Mouse (Mus musculus): ENCODE measurements around the gene H2-DMb2. TPM values are rescaled to one million over a fixed set of nuclear protein-coding genes. Genes with fewer than 3 reads are reported as not detected.
A peak's percentile ranks its signal among the peaks of the same experiment; 100 is the strongest.

Gene H2-DMb2
- polyA plus RNA-seq, 1 experiment = not detected

DNA sequence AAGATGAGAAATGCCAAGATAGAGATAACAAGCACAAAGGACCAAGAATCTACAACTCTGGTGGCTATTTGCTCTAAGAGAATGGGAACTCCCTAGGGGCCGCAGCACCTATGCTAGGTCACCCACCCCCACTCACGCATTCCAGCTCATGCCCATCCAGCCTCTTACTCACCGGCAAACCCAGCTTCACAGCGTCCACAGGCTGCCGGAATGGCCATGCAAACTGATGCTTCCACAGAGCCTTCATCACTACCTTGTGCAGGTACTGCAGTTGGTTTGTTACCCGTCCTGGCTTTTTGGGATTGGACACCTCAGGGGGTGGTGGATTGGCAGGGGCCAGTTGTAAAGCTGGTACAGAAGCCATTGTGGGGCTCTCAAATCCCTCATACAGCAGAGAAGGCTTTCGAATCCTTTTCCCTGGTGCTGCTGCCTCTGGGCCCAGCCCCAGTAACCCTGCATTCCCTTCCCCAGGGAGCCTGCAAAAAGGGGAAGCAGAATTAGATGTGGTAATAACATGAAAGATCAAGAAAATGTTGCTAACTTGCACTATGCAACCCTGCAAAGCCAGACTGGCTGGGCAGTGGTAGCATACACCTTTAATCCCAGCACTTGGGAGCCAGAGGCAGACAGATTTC lies 26.3 kb upstream of the H2-DMb2 start:
- WGBS = 5% methylated on average over 7 of the region's 7 CpGs
- H3K27ac ChIP-seq (ENCODE audit: insufficient read depth, low read depth, low read length) = no peak overlapping the region
- peak overlapping the region; percentile 47 for H3K4me3 ChIP-seq (ENCODE audit: insufficient read depth, low read depth, low read length)
- peaks cover 8% of the 10 kb centered on the region for H3K4me1 ChIP-seq (ENCODE audit: control insufficient read depth, insufficient read depth, low read length)
- TF ChIP-seq CTCF (IDR thresholded peaks at IDR 0.05; ENCODE audit: insufficient read depth, low read depth, low read length) (no peak), POLR2A (IDR thresholded peaks at IDR 0.05; ENCODE audit: insufficient read depth, low read depth, low read length) (no peak)

DNA sequence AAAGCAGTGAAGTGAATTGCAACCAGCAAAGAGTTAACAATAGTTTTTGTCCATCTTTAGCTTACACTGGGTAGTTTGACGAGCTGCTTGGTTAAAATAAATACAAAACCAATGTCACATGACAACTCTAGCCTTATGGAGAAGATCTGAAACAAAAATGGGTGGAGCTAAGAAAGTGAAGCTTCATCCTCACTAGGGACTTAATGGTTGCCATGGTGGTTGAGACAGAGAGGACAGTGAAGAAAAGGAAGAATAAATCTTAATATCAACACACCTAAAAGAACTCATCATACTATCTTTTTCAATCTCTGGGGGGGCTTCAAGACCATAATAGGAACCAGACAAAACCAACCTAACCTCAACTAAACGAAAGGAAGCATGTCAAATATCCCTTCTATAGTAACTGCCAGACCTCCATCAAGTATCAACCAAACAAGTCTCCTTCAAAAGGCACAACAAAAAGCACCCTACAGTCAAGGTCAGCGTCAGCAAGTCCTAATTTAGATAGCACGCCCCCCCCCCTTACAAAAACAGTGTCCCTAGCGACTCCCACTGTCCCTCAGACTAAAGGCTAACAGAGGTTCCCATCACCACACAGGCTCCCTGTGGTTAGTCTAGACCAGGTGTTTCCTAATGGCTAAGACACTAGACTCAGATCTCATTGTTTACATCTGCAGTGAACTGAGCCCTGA lies 25.5 kb upstream of the H2-DMb2 start:
- peaks cover 8% of the 10 kb centered on the region for H3K4me1 ChIP-seq (ENCODE audit: control insufficient read depth, insufficient read depth, low read length)
- peak overlapping the region; percentile 31; the same call in 1 of the 2 replicates for H3K27ac ChIP-seq (ENCODE audit: insufficient read depth, low read depth, low read length)
- TF ChIP-seq CTCF (IDR thresholded peaks at IDR 0.05; ENCODE audit: insufficient read depth, low read depth, low read length) = no peak
- peak overlapping the region; percentile 65 for H3K4me3 ChIP-seq (ENCODE audit: insufficient read depth, low read depth, low read length)
- WGBS = 0% methylated on average over 5 of the region's 5 CpGs

DNA sequence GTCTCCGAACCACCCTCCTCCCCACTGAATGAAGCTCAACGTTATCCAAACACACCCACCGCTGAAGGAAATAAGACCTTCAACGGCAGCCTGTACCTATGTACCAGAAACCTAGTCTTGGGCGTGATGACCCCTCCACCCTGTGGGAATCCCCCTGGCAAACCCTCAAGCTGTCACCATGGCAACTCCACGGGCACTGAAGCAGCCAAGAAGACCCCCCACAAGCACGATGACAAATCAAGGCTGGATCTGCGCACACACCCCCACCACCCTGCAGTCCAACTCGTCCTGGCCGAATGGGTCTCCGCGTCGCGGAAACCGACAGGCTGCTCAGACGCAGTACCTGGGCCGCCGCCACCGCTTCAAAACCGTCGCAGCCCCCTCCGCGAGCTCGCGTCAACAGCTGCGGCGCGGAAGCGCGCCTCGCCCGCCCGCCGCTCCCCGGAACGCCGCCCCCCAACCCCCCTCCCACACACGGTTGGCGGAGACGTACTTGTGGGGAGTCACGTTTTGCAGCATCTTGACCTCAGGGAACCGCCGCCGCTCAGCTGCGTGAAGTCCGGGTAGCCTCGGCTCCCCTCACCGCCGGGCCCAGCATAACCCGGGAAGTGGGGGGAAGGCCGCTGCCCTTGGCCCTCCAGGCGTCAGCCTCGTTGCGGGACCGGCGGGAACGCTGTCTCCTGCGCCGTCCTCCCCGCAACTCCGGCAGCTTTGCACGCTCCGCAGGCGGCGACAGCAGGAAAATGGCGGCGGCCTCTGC lies 24.8 kb upstream of the H2-DMb2 start:
- under 1% methylated on average over 66 of the region's 67 CpGs for WGBS
- peaks cover 8% of the 10 kb centered on the region for H3K4me1 ChIP-seq (ENCODE audit: control insufficient read depth, insufficient read depth, low read length)
- peak overlapping the region; percentile 43 for H3K27ac ChIP-seq (ENCODE audit: insufficient read depth, low read depth, low read length)
- TF ChIP-seq POLR2A (IDR thresholded peaks at IDR 0.05; ENCODE audit: insufficient read depth, low read depth, low read length) (no peak), CTCF (IDR thresholded peaks at IDR 0.05; ENCODE audit: insufficient read depth, low read depth, low read length) (no peak)
- H3K4me3 ChIP-seq (ENCODE audit: insufficient read depth, low read depth, low read length) = peak overlapping the region; percentile 65

DNA sequence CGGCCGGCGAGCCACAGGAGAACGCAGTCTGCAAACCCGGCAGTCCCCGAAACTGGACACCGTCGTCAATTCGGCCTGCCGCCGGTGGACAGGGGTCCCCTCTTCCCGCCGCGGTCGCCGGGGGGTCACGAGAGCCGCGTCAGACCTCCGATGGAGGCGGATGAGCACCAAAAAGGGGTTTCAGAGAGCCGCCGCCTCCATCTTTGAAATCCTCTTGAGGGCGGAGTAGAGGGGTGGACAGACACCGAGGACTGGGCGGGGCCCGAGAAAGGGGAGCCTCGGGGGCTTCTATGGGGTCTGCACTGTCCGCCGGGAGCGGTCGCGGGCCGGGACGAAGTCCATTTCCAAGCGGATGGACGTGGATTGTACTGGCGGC lies 24.2 kb upstream of the H2-DMb2 start:
- WGBS = under 1% methylated on average over 38 of the region's 38 CpGs
- Histone ChIP-seq H3K27ac (ENCODE audit: insufficient read depth, low read depth, low read length) (peak overlapping the region; percentile 43), H3K4me1 (ENCODE audit: control insufficient read depth, insufficient read depth, low read length) (peaks cover 11% of the 10 kb centered on the region), H3K4me3 (ENCODE audit: insufficient read depth, low read depth, low read length) (peak overlapping the region; percentile 65)
- TF ChIP-seq POLR2A (IDR thresholded peaks at IDR 0.05; ENCODE audit: insufficient read depth, low read depth, low read length) (no peak), CTCF (IDR thresholded peaks at IDR 0.05; ENCODE audit: insufficient read depth, low read depth, low read length) (no peak)

DNA sequence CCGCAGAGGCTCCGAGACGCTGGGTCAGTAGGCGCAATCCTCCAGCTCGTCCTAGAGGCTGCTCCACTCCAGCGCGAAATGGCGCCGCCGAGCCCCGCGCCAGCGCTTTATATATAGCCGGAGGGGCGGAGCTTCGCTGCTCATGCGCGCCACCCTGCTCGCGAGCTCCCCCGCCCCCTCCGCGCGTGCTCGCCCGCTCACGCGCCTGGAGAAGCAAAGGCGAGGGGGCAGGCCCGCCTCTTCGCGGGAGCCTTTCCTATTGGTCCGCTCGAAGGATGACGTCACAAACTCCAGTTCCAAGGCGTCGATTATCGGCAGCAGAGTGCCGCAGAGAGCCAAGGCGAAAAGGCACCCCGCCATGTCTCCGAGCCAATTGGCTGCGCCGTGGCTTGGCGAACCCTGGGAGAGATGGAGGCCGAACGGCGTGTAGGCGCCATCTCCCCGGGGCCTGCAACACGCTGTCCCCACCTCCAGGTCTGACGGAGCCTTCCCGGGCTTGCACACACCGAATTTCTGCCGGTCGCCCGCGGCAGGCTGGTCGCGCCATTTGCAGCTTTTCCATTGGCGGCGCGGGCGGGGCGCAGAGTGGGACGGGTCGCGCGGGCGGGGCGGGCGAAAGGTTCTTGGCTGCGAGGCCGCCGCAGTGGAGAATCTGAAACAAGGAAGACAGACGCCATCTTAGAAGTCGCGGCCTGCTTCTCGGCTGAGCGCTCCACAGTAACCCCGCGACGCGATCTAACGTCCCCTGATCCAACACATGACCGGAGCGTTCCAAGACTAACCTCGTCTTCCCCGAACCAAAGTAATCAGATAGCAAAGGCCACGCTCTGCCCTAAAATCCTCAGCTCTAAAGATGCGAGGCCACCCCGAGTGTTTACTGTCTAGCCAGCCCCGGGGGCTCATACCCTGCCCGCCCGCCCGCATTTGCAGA lies 23.6 kb upstream of the H2-DMb2 start, which contains the start of gene H2-DMa:
H2-DMa (plus strand) TSS at position 293 of the 931 bp plus-strand sequence.
- under 1% methylated on average over 96 of the region's 96 CpGs for WGBS
- peak within 1 kb of the TSS; percentile 74 for H3K4me3 ChIP-seq (ENCODE audit: insufficient read depth, low read depth, low read length)
- peaks cover 11% of the 10 kb centered on the region for H3K4me1 ChIP-seq (ENCODE audit: control insufficient read depth, insufficient read depth, low read length)
- TF ChIP-seq POLR2A (IDR thresholded peaks at IDR 0.05; ENCODE audit: insufficient read depth, low read depth, low read length) = peak; percentile 99
- TF ChIP-seq CTCF (IDR thresholded peaks at IDR 0.05; ENCODE audit: insufficient read depth, low read depth, low read length) = no peak
- H3K27ac ChIP-seq (ENCODE audit: insufficient read depth, low read depth, low read length) = peak within 1 kb of the TSS; percentile 100

DNA sequence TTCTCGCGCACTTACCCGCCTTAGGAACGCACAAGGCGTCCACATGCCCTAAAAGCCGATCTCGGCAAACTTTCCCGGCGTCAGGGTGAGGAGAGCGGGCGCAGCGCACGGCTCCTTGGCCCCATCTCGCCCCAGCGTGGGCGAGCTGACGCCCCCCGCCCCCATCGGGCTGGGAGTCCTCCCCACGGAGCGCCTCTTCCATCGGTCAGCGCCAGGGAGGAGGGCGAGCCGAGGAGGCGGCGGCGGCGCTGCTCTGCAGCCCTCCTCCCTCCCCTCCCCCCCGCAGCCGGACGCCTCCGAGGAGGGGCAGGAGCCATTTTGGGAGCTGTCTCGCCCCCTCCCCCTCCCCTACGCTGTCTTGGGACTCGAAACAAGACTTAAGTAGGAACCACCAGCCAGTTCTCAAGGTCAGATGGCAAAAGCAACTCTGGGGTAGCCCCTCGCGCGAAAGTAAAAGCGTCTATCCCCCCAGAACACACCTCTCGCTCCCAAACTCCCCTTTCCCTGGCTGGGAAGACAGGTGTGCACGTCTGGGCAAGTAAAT lies 22.9 kb upstream of the H2-DMb2 start:
- peaks cover 6% of the 10 kb centered on the region for H3K4me1 ChIP-seq (ENCODE audit: control insufficient read depth, insufficient read depth, low read length)
- peak; percentile 53; the same call in 1 of the 2 replicates for TF ChIP-seq POLR2A (IDR thresholded peaks at IDR 0.05; ENCODE audit: insufficient read depth, low read depth, low read length)
- no peak for TF ChIP-seq CTCF (IDR thresholded peaks at IDR 0.05; ENCODE audit: insufficient read depth, low read depth, low read length)
- H3K27ac ChIP-seq (ENCODE audit: insufficient read depth, low read depth, low read length) = peak overlapping the region; percentile 100
- H3K4me3 ChIP-seq (ENCODE audit: insufficient read depth, low read depth, low read length) = peak overlapping the region; percentile 74
- WGBS = under 1% methylated on average over 40 of the region's 42 CpGs

DNA sequence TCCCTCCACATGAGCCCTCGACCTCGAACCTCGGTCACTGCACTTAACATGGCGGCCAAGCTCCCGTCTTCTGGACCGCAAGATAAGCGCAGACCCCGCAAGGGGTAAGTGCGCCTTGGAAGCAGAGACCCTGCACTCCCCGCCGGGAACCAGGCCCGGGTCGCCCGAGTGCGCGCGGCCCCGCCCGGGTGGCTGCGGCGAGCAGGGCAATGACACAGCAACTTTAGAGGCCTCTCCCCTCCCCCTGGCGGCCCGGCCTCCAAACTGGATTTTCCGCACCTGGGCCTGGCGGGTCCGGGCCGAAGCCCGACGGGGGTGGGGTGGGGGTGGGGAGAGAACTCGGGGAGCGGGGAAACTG lies 22.3 kb upstream of the H2-DMb2 start:
- H3K4me3 ChIP-seq (ENCODE audit: insufficient read depth, low read depth, low read length) = peak overlapping the region; percentile 74
- whole genome bisulfite sequencing = under 1% methylated on average over 31 of the region's 31 CpGs
- TF ChIP-seq CTCF (IDR thresholded peaks at IDR 0.05; ENCODE audit: insufficient read depth, low read depth, low read length) (no peak), POLR2A (IDR thresholded peaks at IDR 0.05; ENCODE audit: insufficient read depth, low read depth, low read length) (no peak)
- H3K4me1 ChIP-seq (ENCODE audit: control insufficient read depth, insufficient read depth, low read length) = peaks cover 6% of the 10 kb centered on the region
- H3K27ac ChIP-seq (ENCODE audit: insufficient read depth, low read depth, low read length) = peak overlapping the region; percentile 100

Data from olfactory bulb, adult 2 months (tissue).